Mouse (Mus musculus) activated CD4-positive, CD25-positive, alpha-beta regulatory T cell, adult 4 months (primary cell): ENCODE measurements around the gene Atp8a2. TPM values are rescaled to one million over a fixed set of nuclear protein-coding genes. Genes with fewer than 3 reads are reported as not detected.

Experiments used
- ATAC-seq: one replicate; pipeline ENCODE4 v1.8.0; 2017
- polyA plus RNA-seq, 2 experiments: library from polyadenylated mRNA; unstranded; fragments of 100-300 nt; shearing (Covaris generic); gene quantifications; one replicate each; pipeline ENCODE4 v1.2.1; 2017

Atp8a2 gene
- polyA plus RNA-seq, 2 experiments from 2014 or later = 1.0 to 1.5 TPM

DNA sequence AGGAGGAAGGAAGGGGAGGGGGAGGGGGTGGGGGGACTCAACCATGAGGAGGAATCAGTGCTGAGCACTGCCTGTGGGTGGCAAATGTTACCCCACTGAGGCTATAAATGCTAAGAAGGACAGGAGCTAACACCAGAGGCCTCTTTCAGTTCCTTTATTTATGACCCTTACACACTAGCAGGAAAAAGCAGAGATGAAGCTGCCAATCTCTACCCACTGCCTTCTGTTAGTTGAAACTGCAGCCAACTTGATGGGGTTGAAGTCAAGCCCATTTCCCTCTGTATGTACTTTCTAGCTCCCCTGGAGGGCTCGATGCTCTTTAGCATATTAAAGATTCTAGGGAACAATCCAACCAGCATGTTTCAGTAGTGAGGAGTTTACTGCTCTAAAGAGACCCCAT lies 303.0 kb downstream of the Atp8a2 start:
- no peak for ATAC-seq

- ATAC-seq = no peak
Measured at GRCm38 (mm10) chr14:59892084-59892483, 304.9 kb downstream of the Atp8a2 start.

GRCm38 (mm10) chr14:59891491-59891890 lies 305.5 kb downstream of the Atp8a2 start:
- ATAC-seq = no peak

- ATAC-seq = no peak
Measured at GRCm38 (mm10) chr14:59890818-59891217, 306.2 kb downstream of the Atp8a2 start.

GRCm38 (mm10) chr14:59890107-59890506 lies 306.9 kb downstream of the Atp8a2 start:
- no peak for ATAC-seq

GRCm38 (mm10) chr14:59888446-59888845 lies 308.5 kb downstream of the Atp8a2 start:
- ATAC-seq = no peak

GRCm38 (mm10) chr14:59888046-59888445 lies 308.9 kb downstream of the Atp8a2 start:
- ATAC-seq = no peak

DNA sequence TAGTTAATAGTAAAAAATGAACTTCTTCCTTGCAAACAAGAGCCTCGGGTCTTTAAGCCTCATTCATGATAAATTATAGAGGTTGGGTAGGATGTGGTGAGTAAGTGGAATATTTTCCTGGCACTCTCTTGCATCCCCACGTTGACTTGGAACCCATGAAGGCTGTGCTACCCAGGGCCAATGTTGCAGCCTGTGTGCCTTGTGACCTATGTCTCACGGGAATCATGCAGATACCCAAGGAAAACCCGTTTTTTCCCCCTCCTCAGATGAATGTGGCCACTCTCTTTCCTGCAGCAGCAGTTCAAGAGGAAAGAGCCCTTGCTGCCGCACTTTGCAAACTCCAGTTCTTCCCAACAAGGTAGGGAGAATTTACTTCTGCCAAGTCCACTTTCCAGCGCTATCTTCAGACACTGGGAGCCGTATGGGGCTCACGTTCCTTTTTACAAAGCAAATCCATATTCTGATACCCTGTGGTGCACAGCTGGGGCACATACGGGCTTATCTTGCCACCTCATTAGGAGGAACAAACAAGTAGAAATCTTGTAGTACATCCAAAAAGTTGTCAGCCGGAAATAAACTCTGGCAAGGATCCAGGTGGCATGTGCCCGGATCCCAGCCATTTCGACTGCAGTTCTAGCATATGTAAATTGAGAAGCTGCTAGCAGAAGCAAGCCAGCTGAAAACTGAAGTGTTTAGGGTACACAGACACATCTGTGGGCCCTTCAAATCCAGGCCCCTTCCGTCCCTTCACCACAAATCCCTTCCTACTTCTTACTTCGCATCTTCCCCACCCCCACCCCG lies 309.7 kb downstream of the Atp8a2 start:
- ATAC-seq = no peak

DNA sequence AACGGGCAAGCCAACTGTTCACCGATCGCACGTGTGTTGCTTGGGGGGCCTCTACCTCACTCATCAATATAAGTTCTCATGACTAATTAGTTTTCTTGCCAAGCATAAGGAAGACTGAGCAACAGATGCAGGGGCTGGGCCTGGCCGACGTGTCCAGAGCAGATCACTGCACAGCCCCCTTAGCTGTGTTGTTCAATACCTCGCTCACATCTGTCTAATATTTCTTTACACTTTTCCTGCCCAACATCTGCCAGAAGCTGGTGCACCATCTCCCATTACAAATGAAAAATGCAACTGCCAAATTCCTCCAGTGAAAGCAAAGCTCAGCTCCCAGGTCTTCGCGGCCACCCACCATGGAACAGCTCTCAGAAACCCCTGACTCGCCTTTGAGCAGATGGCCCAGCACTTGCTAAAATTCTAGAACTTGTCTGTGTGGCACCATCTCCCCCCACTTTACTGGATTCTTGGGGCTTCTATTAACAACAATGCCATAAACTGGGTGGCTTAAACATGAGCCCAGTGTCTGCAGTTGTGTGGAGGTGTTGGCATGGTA lies 313.4 kb downstream of the Atp8a2 start:
- no peak for ATAC-seq

DNA sequence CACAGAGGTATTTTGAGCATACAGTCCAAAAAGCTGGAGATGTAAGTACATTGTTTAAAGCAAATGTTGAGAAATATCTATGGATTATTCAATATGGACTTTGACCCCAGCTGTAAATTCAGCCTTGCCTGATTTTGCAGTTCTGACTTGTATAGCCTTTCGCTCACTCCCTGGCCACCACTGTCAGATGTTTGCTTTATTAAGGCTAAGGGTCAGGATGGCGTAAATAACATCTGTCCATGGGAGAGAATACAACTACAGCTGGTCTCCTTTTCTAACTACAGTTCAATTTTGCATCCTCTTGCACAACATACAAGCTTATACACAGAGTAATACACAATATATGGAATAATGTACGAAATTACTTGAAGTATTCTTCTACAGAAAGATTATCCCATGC lies 316.1 kb downstream of the Atp8a2 start:
- no peak for ATAC-seq

DNA sequence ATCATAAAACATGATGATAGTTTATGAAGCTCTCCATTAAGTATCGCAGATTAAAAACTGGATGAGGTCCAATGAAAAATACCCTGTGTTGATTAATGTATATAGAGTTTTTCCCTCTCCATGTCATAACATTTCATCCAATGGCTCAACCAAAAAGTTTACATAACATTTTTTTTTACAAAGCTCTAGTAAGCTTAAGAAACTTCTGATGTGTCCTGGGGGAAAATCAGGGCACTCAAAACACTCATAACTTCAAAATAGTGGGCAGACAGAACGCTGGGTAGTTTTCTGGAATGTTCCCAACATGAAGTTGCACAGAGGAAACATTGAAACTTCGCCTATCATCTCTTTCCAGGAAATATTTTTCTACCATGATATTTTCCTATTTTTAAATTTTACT lies 318.7 kb downstream of the Atp8a2 start:
- no peak for ATAC-seq

DNA sequence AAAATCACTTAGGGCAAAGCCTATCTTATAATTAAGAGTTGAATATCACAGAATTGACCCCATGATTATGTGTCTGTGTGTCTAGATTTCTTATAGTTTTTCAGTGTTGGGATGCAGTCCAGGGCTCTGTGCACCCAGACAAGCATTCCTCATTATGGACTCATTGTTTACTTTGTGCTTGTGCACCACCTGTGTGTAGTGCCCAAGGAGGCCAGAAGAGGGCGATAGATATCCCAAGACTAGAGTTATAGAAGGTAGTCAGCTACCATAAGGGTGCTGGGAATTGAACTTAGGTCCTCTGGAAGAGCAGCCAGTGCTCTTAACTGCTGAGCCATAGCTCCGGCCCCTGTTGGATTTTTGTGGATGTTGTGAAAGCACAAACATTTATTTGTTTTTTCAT lies 320.5 kb downstream of the Atp8a2 start:
- no peak for ATAC-seq

- no peak for ATAC-seq
Measured at GRCm38 (mm10) chr14:59868369-59868768, 328.6 kb downstream of the Atp8a2 start.

DNA sequence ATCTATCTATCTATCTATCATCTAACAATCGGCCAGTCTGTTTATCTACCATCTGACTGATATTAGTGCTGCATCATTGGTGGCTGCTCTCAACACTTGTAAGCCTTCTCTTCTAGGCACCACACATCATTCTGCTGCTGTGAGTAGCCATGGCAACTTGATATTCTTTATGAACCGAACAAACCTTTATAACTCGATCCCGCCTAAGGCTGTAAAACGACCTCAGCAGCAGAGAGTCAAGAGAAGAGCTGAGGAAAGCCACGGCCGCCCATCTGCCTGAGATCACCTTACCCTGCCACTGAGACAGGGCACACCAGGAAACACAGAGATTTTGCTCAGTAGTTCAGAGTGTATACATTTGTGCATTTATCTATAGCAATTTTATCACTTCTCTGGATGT lies 329.2 kb downstream of the Atp8a2 start:
- ATAC-seq = no peak

- ATAC-seq = no peak
Measured at GRCm38 (mm10) chr14:59866001-59866400, 331.0 kb downstream of the Atp8a2 start.

DNA sequence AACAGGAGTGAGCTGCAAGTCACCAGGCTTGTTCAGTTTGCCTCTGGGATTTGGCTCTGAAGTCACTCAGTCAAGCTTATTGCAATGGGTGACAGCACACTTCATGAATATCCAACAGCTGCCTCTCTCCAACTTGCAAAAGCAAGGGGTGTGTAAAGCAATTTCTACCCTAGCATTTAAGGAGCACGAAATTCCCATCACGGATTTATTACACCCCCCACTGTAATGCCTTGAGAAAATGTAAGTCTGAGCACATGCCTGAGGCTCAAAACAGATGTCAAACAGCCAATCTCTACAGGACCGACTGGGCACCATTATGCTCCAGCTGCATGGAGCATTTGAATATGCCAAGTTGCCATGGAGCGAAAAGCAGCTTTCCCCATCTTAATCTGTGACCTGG lies 334.6 kb downstream of the Atp8a2 start:
- ATAC-seq = no peak

GRCm38 (mm10) chr14:59859830-59860229 lies 337.1 kb downstream of the Atp8a2 start:
- no peak for ATAC-seq

GRCm38 (mm10) chr14:59858501-59859225 lies 338.3 kb downstream of the Atp8a2 start:
- ATAC-seq = no peak

DNA sequence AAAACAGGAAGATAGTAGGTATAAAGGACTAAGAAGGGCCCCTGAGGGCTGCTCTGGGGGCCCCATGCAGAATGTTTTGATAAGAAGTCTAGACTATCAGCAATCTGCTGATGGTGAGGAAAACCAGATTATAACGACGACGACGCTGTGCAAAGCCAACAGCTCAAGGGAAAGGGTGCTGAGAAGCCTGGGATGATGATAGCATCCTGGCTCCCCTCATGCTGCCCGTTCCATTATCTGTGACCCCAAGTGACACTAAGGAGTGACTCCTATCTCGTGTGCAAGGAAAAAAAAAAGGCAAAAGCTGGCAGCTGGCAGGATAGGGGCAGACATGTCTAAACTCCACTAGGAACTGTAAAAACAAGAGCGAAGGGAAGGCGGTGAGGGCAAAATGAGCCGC lies 343.8 kb downstream of the Atp8a2 start:
- no peak for ATAC-seq

DNA sequence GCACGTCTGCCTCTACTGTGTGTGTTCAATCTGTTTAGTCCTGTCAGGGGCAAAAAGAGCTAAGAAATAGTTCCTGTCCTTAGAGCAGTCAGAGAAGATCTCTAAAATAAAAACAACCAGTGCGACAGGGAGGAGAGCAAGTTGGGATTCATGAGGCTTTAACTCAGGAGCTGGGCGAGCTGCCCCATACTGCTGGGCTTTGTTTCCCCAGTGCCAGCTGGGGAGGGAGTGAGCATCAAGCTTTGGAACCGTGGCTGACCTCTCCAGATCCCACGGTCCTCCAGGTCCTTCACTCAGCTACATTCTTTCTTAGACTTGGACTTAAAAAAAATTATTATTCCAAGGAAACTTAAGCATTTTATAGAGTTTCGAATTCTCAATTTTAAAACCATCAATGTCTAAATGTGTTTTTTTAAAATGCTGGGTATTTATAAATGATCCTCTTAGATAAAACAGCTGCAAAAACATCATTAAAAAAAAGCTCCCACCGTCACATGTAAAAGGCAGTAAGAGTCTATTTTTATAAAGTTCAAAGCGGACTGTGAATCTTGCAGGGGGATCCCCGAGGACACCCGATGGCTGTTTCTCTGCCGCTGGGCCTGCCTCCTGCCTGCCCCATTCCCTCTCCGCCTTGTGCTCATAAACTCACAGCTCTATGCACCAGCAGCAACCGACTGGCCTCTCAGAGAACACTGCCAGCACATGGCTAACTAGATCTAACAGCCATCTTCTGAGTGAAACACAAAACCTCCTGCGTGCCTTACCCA lies 350.2 kb downstream of the Atp8a2 start:
- ATAC-seq = no peak

DNA sequence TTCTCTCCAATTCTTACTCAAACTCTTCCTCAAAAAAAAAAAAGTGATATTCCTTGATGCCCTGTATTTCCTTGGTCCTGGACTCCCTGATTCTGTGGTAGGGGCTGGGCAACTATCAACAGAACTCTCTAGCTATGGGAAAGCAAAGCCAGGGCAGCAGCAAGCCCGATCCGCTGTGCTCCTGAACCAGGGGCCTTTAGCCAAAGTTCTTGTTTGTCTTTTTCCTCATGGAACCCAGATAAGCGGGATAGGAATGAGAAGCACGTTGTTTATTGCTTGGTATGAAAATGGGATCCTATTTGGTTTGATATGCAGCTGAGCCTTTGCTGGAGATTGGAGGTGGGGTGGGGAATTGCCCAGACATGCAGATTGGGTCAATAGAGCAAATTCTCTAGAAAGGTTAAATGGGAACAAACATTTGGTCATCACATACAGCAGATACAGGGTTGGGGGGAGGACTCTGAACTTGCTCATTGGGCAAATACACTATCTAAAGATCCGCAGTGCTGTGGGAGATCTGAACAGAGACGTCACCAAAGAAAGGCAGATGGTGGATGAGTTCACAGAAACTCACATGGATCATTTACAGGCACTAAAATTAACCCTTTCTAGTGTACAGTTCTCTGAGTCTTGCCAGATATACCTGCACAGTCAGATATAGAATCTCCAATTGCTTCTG lies 353.6 kb downstream of the Atp8a2 start:
- no peak for ATAC-seq

DNA sequence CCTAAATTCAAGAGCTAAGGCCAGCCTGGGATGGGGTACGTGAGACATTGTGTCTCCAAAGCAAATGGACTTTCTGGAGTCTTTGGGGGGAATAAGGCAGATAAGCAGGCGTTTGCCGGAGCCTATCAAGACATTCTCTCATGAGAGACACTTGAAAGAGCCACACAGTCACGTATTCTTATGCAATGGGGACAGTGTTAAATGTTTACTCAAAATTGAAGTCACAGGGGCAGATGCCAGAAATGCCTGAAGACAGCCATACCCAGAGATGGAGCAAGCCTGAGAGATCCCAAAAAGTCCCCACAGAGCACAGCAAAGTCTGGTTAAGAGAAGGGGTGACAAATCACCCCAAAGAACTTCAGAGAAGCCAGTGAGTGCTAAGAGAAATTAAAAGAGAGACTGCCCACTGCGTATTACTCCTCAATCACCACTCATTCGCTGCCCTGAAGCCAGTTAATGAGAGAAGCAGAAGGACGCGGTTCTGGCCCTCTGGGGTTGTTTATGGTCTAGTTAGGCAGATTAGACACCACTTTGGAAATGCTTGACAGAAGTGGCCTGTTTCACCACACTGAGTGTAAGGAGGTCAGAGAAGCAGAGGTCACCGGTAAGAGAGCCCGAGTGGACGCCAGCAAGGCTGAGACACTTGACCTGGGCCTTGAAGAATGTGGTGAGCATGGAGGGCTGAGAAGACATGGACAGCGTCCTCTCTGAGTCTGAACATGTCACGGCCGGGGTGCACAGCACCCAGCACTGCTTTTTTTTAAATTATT lies 356.8 kb downstream of the Atp8a2 start:
- no peak for ATAC-seq
